In genomic region chr13:15487334-15487733, GRCm38 (mm10) we compare ENCODE assay signal across 18 mouse cellular contexts. TPM values are rescaled to one million over a fixed set of nuclear protein-coding genes. Genes with fewer than 3 reads are reported as not detected.
DNase-seq lines count a peak whose midpoint lies in the region; ATAC-seq and TF ChIP-seq lines count a peak whose summit lies in the region.
"Had no signal": no experiment of that assay in that cellular context is flagged by ENCODE, and none has a peak within 500 bp of the region (broad histone marks: within the 10 kb centered on the region; RNA-seq: fewer than 3 reads in every experiment).

No protein-coding gene starts in this region.

- intact Hi-C loops in gastrocnemius, adult 2 months (cut with DNase I): no loop called here

- TF ChIP-seq CTCF in gastrocnemius, adult 2 months (IDR thresholded peaks at IDR 0.05): no peak

- no peak overlapping the region for H3K27ac ChIP-seq in neural tube, embryonic 11.5 days (ENCODE audit: low read depth, low read length)
- 0 out of 2 replicates have a peak overlapping the region, but pooled peaks have one; percentile 14 for H3K27ac ChIP-seq in embryonic facial prominence, embryonic 10.5 days (replicated peaks)
- no peak overlapping the region for H3K27ac ChIP-seq in hindbrain, embryonic 13.5 days
- H3K27ac ChIP-seq in gastrocnemius, adult 2 months: no peak overlapping the region
- H3K27ac ChIP-seq: embryonic facial prominence, embryonic 13.5 days; heart, embryonic 10.5 days; liver, embryonic 12.5 days had no signal

- H3K9me3 ChIP-seq in neural tube, embryonic 11.5 days (ENCODE audit: control insufficient read depth, low read length): no peaks in the 10 kb centered on the region
- H3K9me3 ChIP-seq in embryonic facial prominence, embryonic 10.5 days: no peaks in the 10 kb centered on the region
- no peaks in the 10 kb centered on the region for H3K9me3 ChIP-seq in hindbrain, embryonic 13.5 days
- H3K9me3 ChIP-seq: embryonic facial prominence, embryonic 13.5 days; heart, embryonic 10.5 days; liver, embryonic 12.5 days had no signal

- H3K27me3 ChIP-seq in neural tube, embryonic 11.5 days (ENCODE audit: control insufficient read depth, insufficient read depth, low read length): no peaks in the 10 kb centered on the region
- H3K27me3 ChIP-seq in embryonic facial prominence, embryonic 10.5 days (replicated peaks; ENCODE audit: low read depth, poor library complexity, severe bottlenecking): no peaks in the 10 kb centered on the region
- no peaks in the 10 kb centered on the region for H3K27me3 ChIP-seq in hindbrain, embryonic 13.5 days
- H3K27me3 ChIP-seq: embryonic facial prominence, embryonic 13.5 days; liver, embryonic 12.5 days had no signal

- H3K4me1 ChIP-seq in neural tube, embryonic 11.5 days (ENCODE audit: control insufficient read depth, insufficient read depth, low read length): peaks cover 18% of the 10 kb centered on the region
- peaks cover 56% of the 10 kb centered on the region for H3K4me1 ChIP-seq in embryonic facial prominence, embryonic 10.5 days
- H3K4me1 ChIP-seq in hindbrain, embryonic 13.5 days (replicated peaks): peaks cover 19% of the 10 kb centered on the region

- 7% methylated on average over 7 of the region's 7 CpGs for WGBS in neural tube, embryonic 11.5 days
- 9% methylated on average over 7 of the region's 7 CpGs for WGBS in embryonic facial prominence, embryonic 10.5 days
- WGBS in hindbrain, embryonic 13.5 days: 12% methylated on average over 7 of the region's 7 CpGs

- no peak for DNase-seq in neural tube, embryonic 11.5 days (ENCODE audit: low spot score)
- DNase-seq in neural tube, embryonic 10.5 days (ENCODE audit: extremely low spot score, low spot score): no peak
- DNase-seq in embryonic facial prominence, embryonic 10.5 days (ENCODE audit: low spot score): peak; percentile 38
- DNase-seq in retina, postnatal 1 day: peak; percentile 55
- DNase-seq in cerebellum, adult 18-20 months: no peak
- no peak for DNase-seq in gastrocnemius, adult 2 months
- DNase-seq: adrenal gland, postnatal 10 days; cerebellum, postnatal 10 days; gastrocnemius, postnatal 14 days; heart, postnatal 36 days; kidney, postnatal 14 days had no signal

- no peak overlapping the region for H3K4me3 ChIP-seq in neural tube, embryonic 11.5 days (ENCODE audit: low read depth, low read length)
- no peak overlapping the region for H3K4me3 ChIP-seq in embryonic facial prominence, embryonic 10.5 days
- H3K4me3 ChIP-seq in hindbrain, embryonic 13.5 days: no peak overlapping the region
- H3K4me3 ChIP-seq in gastrocnemius, adult 2 months: no peak overlapping the region
- H3K4me3 ChIP-seq: embryonic facial prominence, embryonic 13.5 days; heart, embryonic 10.5 days; liver, embryonic 12.5 days had no signal

- ATAC-seq in neural tube, embryonic 11.5 days (ENCODE audit: insufficient read depth, low FRiP score, low TSS enrichment): peak; percentile 36; the same call in 1 of the 2 replicates
- ATAC-seq in hindbrain, embryonic 13.5 days (ENCODE audit: low FRiP score): 0 out of 2 replicates have a peak, but pooled peaks have one; percentile 40
- ATAC-seq: CD4-positive, CD25-positive, alpha-beta regulatory T cell, adult 4 months; intestine, embryonic 16.5 days; liver, embryonic 12.5 days had no signal

- no peak overlapping the region for H3K9ac ChIP-seq in neural tube, embryonic 11.5 days (ENCODE audit: low read length)
- H3K9ac ChIP-seq in hindbrain, embryonic 13.5 days: no peak overlapping the region
- H3K9ac ChIP-seq: embryonic facial prominence, embryonic 13.5 days; liver, embryonic 12.5 days had no signal

- no peak overlapping the region for H3K4me2 ChIP-seq in neural tube, embryonic 11.5 days (ENCODE audit: low read depth)
- peak overlapping the region; percentile 23; the same call in 1 of the 2 replicates for H3K4me2 ChIP-seq in hindbrain, embryonic 13.5 days
- H3K4me2 ChIP-seq: embryonic facial prominence, embryonic 13.5 days; liver, embryonic 12.5 days had no signal

- no peaks in the 10 kb centered on the region for H3K36me3 ChIP-seq in neural tube, embryonic 11.5 days (ENCODE audit: control insufficient read depth, insufficient read depth, low read length)
- peaks cover 10% of the 10 kb centered on the region for H3K36me3 ChIP-seq in embryonic facial prominence, embryonic 10.5 days (replicated peaks)
- H3K36me3 ChIP-seq in hindbrain, embryonic 13.5 days: no peaks in the 10 kb centered on the region
- H3K36me3 ChIP-seq: embryonic facial prominence, embryonic 13.5 days; heart, embryonic 10.5 days; liver, embryonic 12.5 days had no signal

RNA-seq across cellular contexts. Expression of gene Gli3, which starts 24.3 kb away (rescaled TPM):
- polyA plus RNA-seq in neural tube, embryonic 11.5 days (2014; fragmentation: Nextera tagmentation; extraction: Ambion mirVana): 32.3 and 35.4 TPM in 2 replicates
- polyA plus RNA-seq in embryonic facial prominence, embryonic 10.5 days (2016; fragmentation: Nextera tagmentation; extraction: Ambion mirVana): 33.9 and 35.4 TPM in 2 replicates
- 7.4 and 7.9 TPM in 2 replicates for polyA plus RNA-seq in hindbrain, embryonic 13.5 days (2015; fragmentation: Nextera tagmentation; extraction: Ambion mirVana)
- total RNA-seq in gastrocnemius, adult 2 months (2021): 1 to 10 TPM; 1.4 TPM
- total RNA-seq: MEL had no signal
- polyA plus RNA-seq: CD4-positive, CD25-positive, alpha-beta regulatory T cell, adult 4 months had no signal

Comparison
In these comparisons a context has a peak if more than half of its experiments do, and no peak if none do; other contexts are left out.
1. DNase-seq: peak in embryonic facial prominence, embryonic 10.5 days (single experiment) and retina, postnatal 1 day (single experiment); none in neural tube, embryonic 11.5 days (single experiment), neural tube, embryonic 10.5 days (single experiment), cerebellum, adult 18-20 months (0 of 2) and gastrocnemius, adult 2 months (single experiment).